Mouse (Mus musculus) kidney, postnatal 36 days (tissue): ENCODE measurements at regions not wholly inside any gene's neighbourhood (a gene's known extent, or its start where the extent isn't known, plus 50 kb on each side); places are given as distances from the start of the nearest gene placed in this dataset.

Experiments used
- DNase-seq, 2 experiments: peaks; one replicate each; pipeline ENCODE4 v3.0.0; 2021 to 2022; ENCODE audit warnings: mixed read lengths in 2 of 2

- no peak for DNase-seq
Measured at GRCm38 (mm10) chr4:7206987-7207386, 1031.9 kb downstream of the Car8 start.

- DNase-seq, result no peak
Measured at GRCm38 (mm10) chr4:7201816-7202215, 1037.0 kb downstream of the Car8 start.

DNA sequence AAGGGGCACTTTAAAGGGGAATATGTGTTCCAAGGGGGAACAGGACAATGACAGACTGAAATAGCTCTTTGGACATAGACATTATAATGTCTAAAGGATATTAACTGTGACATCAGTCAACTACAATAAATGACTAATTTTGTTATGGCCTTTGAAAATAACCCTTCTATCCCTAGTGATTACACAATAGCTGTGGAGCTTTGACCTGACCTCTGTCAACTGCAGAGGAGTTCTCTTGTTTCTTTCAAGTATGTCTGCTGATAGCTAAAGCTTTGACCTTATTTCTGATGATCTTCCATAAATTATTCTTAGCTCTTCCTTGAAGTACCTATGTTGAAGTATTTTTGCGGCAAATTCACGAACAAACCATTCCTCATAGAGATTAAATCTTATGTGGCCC lies 1038.9 kb downstream of the Car8 start:
- no peak for DNase-seq

- no peak for DNase-seq
Measured at GRCm38 (mm10) chr4:7199052-7199451, 1039.8 kb downstream of the Car8 start.

DNA sequence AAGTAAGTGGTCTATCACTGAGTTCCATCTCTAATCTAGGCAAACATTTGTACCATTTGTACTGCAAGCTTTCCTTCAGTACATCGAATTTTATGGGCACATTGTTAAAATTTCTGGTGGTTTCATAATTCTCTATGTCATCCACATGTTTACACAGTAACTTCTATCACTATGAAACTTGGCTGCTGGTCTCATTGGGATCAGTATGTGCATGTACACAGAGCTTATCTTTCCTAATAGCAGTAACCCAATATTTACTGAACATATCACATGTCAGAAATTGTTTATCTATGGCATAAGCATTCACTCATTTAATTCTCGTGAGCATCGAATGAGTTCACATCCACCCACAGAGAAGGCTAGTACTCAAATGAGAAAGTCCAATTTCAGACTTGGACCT lies 1042.3 kb downstream of the Car8 start:
- DNase-seq, result no peak

- no peak for DNase-seq
Measured at GRCm38 (mm10) chr4:7195619-7196018, 1043.2 kb downstream of the Car8 start.

DNA sequence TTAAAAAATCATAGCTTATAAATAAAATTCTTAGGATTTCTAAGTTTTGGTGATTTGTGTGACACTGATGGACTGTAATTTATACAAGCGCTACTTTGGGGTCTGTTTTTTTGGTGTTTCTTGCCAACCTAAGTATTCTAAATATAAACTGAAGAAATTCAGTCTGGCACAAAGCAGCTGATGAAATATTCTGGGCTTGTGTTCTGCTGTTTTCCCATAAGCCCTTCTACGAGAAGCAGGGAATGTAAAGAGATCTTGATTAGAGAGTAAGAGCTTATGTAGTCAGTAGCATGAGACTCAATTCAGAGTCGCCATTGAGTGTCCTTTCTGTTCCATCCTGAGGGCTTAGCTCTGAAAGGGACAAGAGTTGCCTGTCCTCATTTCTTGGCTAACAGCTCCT lies 1046.9 kb downstream of the Car8 start:
- no peak for DNase-seq

- no peak for DNase-seq
Measured at GRCm38 (mm10) chr4:7191228-7191627, 1047.6 kb downstream of the Car8 start.

- no peak for DNase-seq
Measured at GRCm38 (mm10) chr4:7175030-7175429, 1063.8 kb downstream of the Car8 start.

- DNase-seq, result no peak
Measured at GRCm38 (mm10) chr4:7172528-7173306, 1066.1 kb downstream of the Car8 start.

DNA sequence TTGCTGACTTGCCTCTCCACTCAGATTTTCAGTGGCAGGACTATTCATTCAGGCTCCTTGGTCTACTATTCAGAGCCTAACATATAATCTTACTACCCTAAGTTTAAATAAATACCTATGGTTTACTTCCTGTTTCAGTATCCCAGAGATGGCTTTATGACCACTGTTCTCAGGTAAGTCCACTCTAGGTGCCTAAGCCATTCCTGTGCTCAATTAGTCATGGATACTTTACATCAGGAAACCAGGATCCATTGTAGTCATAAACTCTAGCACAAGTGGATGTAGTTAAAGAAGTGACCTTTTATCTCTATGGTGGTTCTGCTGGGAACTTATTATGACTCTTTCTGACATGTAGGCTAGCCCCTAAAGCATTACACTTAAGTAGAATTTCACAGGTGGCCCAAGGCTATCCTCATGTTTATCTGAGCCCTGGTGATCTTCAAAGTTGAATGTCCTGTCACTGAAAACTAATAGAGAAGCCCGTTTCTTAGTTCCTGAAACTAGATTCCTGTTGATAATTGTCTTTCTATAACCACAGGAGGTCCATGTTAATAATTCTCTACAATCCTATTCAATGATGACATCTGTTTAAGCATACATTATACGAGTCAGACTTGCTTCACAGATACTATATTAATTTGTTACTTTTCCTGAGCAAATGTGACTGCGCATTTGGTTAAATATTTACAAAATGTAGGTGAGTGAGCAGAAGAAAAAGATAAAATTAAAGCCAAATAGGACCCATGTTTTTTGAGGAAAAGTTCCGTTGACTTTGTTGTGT lies 1067.0 kb downstream of the Car8 start:
- DNase-seq, result no peak

DNA sequence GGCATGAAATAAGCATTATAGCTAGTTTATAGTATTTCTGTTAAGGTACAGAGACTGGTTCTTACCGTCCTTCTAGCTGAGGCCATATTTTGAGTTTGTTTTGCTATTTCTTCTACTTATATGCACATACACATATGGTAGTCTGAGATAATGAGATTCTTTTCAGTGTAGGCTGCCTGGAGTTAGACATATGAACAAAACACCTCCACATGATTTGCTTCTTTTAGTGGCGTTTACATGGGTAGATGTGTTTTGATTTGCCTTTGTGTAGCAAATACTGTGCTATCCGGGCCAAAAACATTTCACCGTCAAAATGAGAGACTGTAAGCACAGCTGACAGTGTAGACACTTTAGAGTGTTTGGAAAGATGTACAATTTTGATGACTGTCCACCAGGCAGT lies 1077.4 kb downstream of the Car8 start:
- no peak for DNase-seq

DNA sequence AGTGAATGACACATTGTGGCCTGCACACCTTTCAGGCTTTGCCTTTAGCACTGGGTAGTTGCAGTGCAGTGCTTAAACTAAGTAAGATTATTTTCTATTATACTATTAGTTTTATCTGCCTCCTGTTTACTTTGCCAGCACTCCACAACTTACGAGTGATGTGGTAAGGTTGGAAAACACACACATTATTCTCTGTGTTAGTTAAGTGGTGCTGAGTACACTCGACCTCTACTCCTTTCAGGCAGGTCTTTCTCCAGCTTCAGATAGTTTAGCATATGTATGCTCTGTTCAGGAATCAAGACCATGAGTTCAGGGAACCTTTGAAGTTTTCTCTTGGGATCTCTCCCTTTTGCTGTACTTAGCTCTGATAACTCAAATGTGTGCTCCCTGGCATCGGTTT lies 1081.0 kb downstream of the Car8 start:
- no peak for DNase-seq

DNA sequence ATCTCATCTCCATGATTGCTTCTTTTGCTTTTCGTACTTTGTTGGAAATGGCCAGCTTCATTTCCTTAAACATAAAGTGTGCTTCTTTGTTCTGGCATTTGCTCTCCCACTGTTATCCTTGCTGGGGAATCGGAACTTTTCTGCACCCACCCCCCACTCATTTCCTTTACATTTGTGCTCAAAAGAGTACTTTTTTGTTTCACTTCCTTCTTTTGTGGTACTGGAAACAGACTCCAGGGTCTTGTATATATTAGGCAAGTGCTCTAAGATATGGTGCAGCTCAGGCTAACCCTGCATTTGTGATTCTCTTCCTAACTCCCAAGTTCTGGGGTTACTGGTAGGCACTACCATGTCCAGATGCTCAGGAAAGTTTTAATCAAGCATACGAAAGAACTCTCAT lies 1084.6 kb downstream of the Car8 start:
- DNase-seq, result no peak

- no peak for DNase-seq
Measured at GRCm38 (mm10) chr4:7153835-7154234, 1085.0 kb downstream of the Car8 start.

DNA sequence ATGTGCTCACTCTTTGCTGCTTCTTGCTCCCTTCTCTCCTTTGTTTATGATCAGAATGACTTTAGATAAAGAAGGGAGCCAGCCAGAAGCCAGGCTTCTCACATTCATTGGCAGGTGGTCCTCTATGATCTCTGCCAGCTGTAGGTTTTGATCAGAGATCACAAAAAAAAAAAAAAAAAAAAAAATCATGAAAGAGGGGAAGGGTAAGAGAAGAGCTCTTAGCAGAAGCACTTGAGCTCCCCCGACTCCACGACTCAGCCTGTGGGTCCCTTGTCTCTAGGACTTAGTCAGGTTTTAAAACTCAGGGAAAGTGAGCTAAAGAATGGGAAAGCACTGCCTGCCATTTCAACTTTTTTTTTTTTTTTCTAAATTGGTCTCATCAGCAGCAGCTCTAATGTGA lies 1093.1 kb downstream of the Car8 start:
- no peak for DNase-seq

- peak; percentile 9 to 42 for DNase-seq
Measured at GRCm38 (mm10) chr4:7144215-7144614, 1094.6 kb downstream of the Car8 start.

DNA sequence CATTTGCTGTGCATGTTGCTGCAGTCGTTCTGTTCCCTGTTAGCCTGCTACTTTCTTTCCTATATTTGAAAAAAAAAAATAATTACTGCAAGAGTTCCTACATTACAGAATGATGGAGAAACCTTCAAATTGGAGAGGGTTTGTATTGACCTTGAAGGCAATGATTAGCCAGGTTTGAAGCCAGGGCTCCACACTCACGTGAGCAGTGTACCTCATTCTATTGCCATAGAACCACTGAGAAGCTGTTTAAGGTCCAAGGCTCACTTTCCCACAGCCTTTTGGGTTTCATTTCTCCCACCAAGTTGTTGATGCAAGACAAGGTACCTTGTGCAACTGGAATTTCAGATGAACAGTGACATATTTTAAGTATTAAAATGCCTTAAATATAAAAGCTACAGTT lies 1095.2 kb downstream of the Car8 start:
- DNase-seq, result peak; percentile 44 to 51

DNA sequence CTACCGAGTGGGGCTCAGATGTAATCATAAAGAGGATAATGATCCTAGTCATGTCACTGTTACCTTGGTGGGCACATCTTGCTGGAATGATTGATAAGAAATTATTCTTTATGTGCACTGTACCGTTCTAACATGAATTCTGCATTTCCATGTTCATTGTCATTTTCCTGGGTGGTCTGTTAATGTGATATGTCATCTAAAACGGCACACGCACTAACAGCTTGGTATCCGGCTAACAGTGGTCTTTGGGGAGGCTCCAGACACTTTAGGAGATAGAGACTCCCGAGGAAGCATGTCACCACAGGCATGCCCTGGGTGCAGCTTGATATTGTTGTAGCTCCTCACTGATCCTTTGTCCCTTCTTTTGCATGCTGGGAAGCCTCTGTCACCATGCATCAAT lies 1096.1 kb downstream of the Car8 start:
- DNase-seq, result no peak

DNA sequence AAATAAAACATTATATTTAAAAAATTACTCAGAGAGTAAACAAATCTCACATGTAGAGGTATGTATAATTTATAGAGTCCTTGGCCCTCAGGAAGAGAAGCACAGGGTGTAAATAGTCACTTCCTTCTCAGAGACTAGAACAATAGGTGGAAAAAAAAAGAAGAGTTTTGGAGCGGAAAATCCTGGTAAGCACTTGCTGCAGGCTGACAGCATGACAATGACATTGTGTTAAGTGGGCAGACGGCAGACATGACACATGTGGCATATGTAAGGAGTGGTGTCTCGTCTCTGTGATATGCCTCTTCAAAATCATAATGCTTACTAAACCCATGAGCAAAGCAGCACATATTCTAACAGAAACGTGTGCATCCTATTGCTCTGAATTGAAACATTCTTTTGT lies 1126.7 kb downstream of the Car8 start:
- no peak for DNase-seq

- DNase-seq, result no peak
Measured at GRCm38 (mm10) chr4:7092957-7093356, 1145.9 kb downstream of the Car8 start.

DNA sequence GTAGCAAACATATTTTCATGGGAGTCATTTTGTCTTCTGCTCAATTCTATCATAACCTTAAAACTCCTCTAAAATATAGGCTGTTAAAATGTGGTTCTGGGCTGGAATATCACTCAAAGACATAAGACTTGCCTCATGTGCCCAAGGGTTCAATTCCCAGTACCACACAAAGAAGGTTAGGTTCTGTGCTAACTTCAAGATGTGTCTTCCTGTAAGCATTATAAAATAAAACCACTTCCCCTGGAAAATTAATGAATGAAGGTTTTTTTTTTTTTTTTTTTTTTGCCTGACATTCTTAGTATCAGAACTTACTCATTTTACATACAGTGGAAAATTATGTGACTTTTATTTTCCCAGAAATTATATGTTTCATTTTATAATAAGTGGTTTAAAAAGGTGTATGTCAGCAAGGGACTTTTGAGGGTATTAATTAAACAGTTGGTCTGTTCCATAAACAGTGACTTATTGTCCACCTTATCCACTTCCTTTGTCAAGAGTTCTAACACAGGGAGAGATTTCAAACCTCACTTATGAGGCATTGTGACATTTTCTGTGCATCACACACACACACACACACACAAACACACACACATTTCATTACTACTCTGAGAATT lies 1147.5 kb downstream of the Car8 start:
- DNase-seq, result no peak
